ENCODE assay signal across 32 mouse cellular contexts in genomic region chr5:28304551-28304950, GRCm38 (mm10). TPM values are rescaled to one million over a fixed set of nuclear protein-coding genes. Genes with fewer than 3 reads are reported as not detected.
DNase-seq lines count a peak whose midpoint lies in the region; ATAC-seq and TF ChIP-seq lines count a peak whose summit lies in the region.
"Had no signal": no experiment of that assay in that cellular context is flagged by ENCODE, and none has a peak within 500 bp of the region (broad histone marks: within the 10 kb centered on the region; RNA-seq: fewer than 3 reads in every experiment).

No protein-coding gene starts in this region.

- no peak overlapping the region for H3K9ac ChIP-seq in liver, adult 2 months (ENCODE audit: low read depth, low read length)
- no peak overlapping the region for H3K9ac ChIP-seq in liver, postnatal 0 days (replicated peaks)
- H3K9ac ChIP-seq: embryonic facial prominence, embryonic 13.5 days; forebrain, embryonic 12.5 days; forebrain, embryonic 15.5 days; hindbrain, embryonic 12.5 days; hindbrain, embryonic 15.5 days had no signal

- no peak for TF ChIP-seq CTCF in liver, adult 2 months (IDR thresholded peaks at IDR 0.05; ENCODE audit: low read depth, low read length)
- no peak for TF ChIP-seq CTCF in liver, postnatal 0 days (IDR thresholded peaks at IDR 0.05; ENCODE audit: low read depth)

- peaks cover 23% of the 10 kb centered on the region for H3K4me1 ChIP-seq in liver, adult 2 months (ENCODE audit: control insufficient read depth, insufficient read depth, low read length)
- no peaks in the 10 kb centered on the region for H3K4me1 ChIP-seq in liver, postnatal 0 days (ENCODE audit: insufficient read depth)
- H3K4me1 ChIP-seq: embryonic facial prominence, embryonic 10.5 days; embryonic facial prominence, embryonic 13.5 days; forebrain, embryonic 12.5 days; forebrain, embryonic 15.5 days; hindbrain, embryonic 12.5 days; hindbrain, embryonic 15.5 days had no signal

- ATAC-seq in frontal cortex, adult (ENCODE audit: low TSS enrichment): 0 out of 2 replicates have a peak, but pooled peaks have one; percentile 47
- ATAC-seq in liver, postnatal 0 days: no peak
- 0 out of 2 replicates have a peak, but pooled peaks have one; percentile 22 for ATAC-seq in granulocyte monocyte progenitor cell, adult 5-6 weeks (replicated peaks; ENCODE audit: poor library complexity, severe bottlenecking)
- ATAC-seq: forebrain, embryonic 15.5 days had no signal

- no peak overlapping the region for H3K4me2 ChIP-seq in liver, postnatal 0 days (ENCODE audit: low read depth, low read length)
- H3K4me2 ChIP-seq: embryonic facial prominence, embryonic 13.5 days; forebrain, embryonic 12.5 days; forebrain, embryonic 15.5 days; heart, embryonic 11.5 days; hindbrain, embryonic 12.5 days; hindbrain, embryonic 15.5 days had no signal

- H3K4me3 ChIP-seq in liver, adult 2 months (ENCODE audit: insufficient read depth, low read depth, low read length): no peak overlapping the region
- H3K4me3 ChIP-seq in liver, postnatal 0 days (ENCODE audit: low read depth, low read length): no peak overlapping the region
- H3K4me3 ChIP-seq: embryonic facial prominence, embryonic 10.5 days; embryonic facial prominence, embryonic 13.5 days; erythroblast, embryonic 14.5 days; forebrain, embryonic 12.5 days; forebrain, embryonic 15.5 days; gastrocnemius, adult 2 months; heart, adult 2 months; hindbrain, embryonic 12.5 days; hindbrain, embryonic 15.5 days had no signal

- DNase-seq in frontal cortex, postnatal 25 days (ENCODE audit: low spot score in 2 of 2): no peak
- DNase-seq in liver, adult 2 months (ENCODE audit: extremely low read depth, low read depth, low spot score): no peak
- DNase-seq in liver, postnatal 0 days: no peak
- peak; percentile 74 for DNase-seq in R1 (ENCODE audit: low read depth, low spot score)
- DNase-seq in B cell, adult 2 months: no peak
- no peak for DNase-seq in retina, embryonic 14.5 days (ENCODE audit: low spot score)
- DNase-seq: adrenal gland, adult 8-10 months; adrenal gland, postnatal 25 days; cerebellum, adult 11-12 months; cerebellum, adult 8-10 months; cerebellum, postnatal 10 days; cerebellum, postnatal 36 days; embryo, embryonic 11 days; gastrocnemius, adult 2 months; gastrocnemius, postnatal 14 days; heart, adult 2 months had no signal

- no peaks in the 10 kb centered on the region for H3K27me3 ChIP-seq in liver, adult 2 months (ENCODE audit: control insufficient read depth, insufficient read depth, low read length)
- no peaks in the 10 kb centered on the region for H3K27me3 ChIP-seq in liver, postnatal 0 days (ENCODE audit: insufficient read depth, low read length)
- H3K27me3 ChIP-seq: CH12.LX; embryonic facial prominence, embryonic 13.5 days; forebrain, embryonic 15.5 days; hindbrain, embryonic 12.5 days; hindbrain, embryonic 15.5 days had no signal

- no peaks in the 10 kb centered on the region; the same call in 1 of the 2 replicates for H3K79me2 ChIP-seq in liver, adult 2 months (ENCODE audit: control insufficient read depth, insufficient read depth, low read length)

- no peaks in the 10 kb centered on the region for H3K36me3 ChIP-seq in liver, adult 2 months (ENCODE audit: control insufficient read depth, insufficient read depth, low read length)
- H3K36me3 ChIP-seq in liver, postnatal 0 days (replicated peaks; ENCODE audit: insufficient read depth, low read length): no peaks in the 10 kb centered on the region
- H3K36me3 ChIP-seq: embryonic facial prominence, embryonic 10.5 days; embryonic facial prominence, embryonic 13.5 days; forebrain, embryonic 12.5 days; forebrain, embryonic 15.5 days; hindbrain, embryonic 12.5 days; hindbrain, embryonic 15.5 days had no signal

- peak overlapping the region; percentile 44; the same call in 1 of the 2 replicates for H3K27ac ChIP-seq in liver, adult 2 months (replicated peaks; ENCODE audit: insufficient read depth, low read depth, low read length)
- no peak overlapping the region for H3K27ac ChIP-seq in liver, postnatal 0 days (ENCODE audit: low read depth)
- H3K27ac ChIP-seq: embryonic facial prominence, embryonic 10.5 days; embryonic facial prominence, embryonic 13.5 days; forebrain, embryonic 12.5 days; forebrain, embryonic 15.5 days; gastrocnemius, adult 2 months; heart, adult 2 months; hindbrain, embryonic 12.5 days; hindbrain, embryonic 15.5 days had no signal

- TF ChIP-seq EP300 in liver, postnatal 0 days (IDR thresholded peaks at IDR 0.05; ENCODE audit: low read depth): no peak

- H3K9me3 ChIP-seq in liver, postnatal 0 days (ENCODE audit: low read length): no peaks in the 10 kb centered on the region
- H3K9me3 ChIP-seq: embryonic facial prominence, embryonic 10.5 days; embryonic facial prominence, embryonic 13.5 days; forebrain, embryonic 12.5 days; forebrain, embryonic 15.5 days; hindbrain, embryonic 12.5 days; hindbrain, embryonic 15.5 days had no signal

- no peak for TF ChIP-seq POLR2A in liver, adult 2 months (IDR thresholded peaks at IDR 0.05; ENCODE audit: extremely low read depth, insufficient read depth, low read length)

RNA-seq across cellular contexts. Expression of gene Rbm33, which starts 12.4 kb away (rescaled TPM):
- 17.1 and 22.6 TPM in 2 replicates for total RNA-seq in liver, adult 2 months (2014; rRNA removed)
- polyA plus RNA-seq in liver, adult 2 months (2012; rRNA removed): 13.3 and 16.1 TPM in 2 replicates
- polyA plus RNA-seq in liver, postnatal 0 days (2015; fragmentation: Nextera tagmentation; extraction: Ambion mirVana): 4.4 and 5.4 TPM in 2 replicates
- total RNA-seq in granulocyte monocyte progenitor cell, adult 5-6 weeks (2014; fragmentation: Nextera tagmentation): 40.5 and 49.1 TPM in 2 replicates
- total RNA-seq in granulocyte monocyte progenitor cell, adult 5-6 weeks (2017): 30.6 and 36.8 TPM in 2 replicates

RNA-seq across cellular contexts. Expression of gene Cnpy1, which starts 58.9 kb away (rescaled TPM):
- total RNA-seq in liver, adult 2 months (2014; rRNA removed): under 0.01 and 0.13 TPM in 2 replicates
- not detected in 2 replicates for polyA plus RNA-seq in liver, adult 2 months (2012; rRNA removed)
- polyA plus RNA-seq in liver, postnatal 0 days (2015; fragmentation: Nextera tagmentation; extraction: Ambion mirVana): not detected in 2 replicates
- total RNA-seq in granulocyte monocyte progenitor cell, adult 5-6 weeks (2014; fragmentation: Nextera tagmentation): not detected in 2 replicates
- total RNA-seq in granulocyte monocyte progenitor cell, adult 5-6 weeks (2017): not detected in 2 replicates
- total RNA-seq: adrenal gland, adult 8-10 months; adrenal gland, postnatal 25 days; gastrocnemius, adult 2 months; gastrocnemius, postnatal 4 days; heart, adult 2 months; heart, postnatal 25 days; hematopoietic stem cell, adult 5-6 weeks had no signal
- polyA plus RNA-seq: erythroblast, embryonic 14.5 days; heart, adult 2 months; heart, embryonic 11.5 days; heart, embryonic 14.5 days; heart, postnatal 0 days had no signal
